Mouse (Mus musculus) frontal cortex, adult 2 months (tissue): Measurements from ENCODE around the gene Myh10. TPM values are rescaled to one million over a fixed set of nuclear protein-coding genes. Genes with fewer than 3 reads are reported as not detected.

Experiments
- DNase-seq, 2 experiments: peaks; one replicate each; pipeline ENCODE4 v3.0.0; 2022; ENCODE audit warnings: low spot score in 1 of 2; ENCODE audit errors: extremely low spot score in 1 of 2
- polyA plus RNA-seq: library from polyadenylated mRNA; depleted of rRNA; stranded (reverse); fragments of >200 nt; gene quantifications from 2 replicates; pipeline ENCODE4 v1.2.3, GENCODE M21; 2012; rRNA removed

Gene Myh10
- 137 and 141 TPM in 2 replicates for polyA plus RNA-seq

DNA sequence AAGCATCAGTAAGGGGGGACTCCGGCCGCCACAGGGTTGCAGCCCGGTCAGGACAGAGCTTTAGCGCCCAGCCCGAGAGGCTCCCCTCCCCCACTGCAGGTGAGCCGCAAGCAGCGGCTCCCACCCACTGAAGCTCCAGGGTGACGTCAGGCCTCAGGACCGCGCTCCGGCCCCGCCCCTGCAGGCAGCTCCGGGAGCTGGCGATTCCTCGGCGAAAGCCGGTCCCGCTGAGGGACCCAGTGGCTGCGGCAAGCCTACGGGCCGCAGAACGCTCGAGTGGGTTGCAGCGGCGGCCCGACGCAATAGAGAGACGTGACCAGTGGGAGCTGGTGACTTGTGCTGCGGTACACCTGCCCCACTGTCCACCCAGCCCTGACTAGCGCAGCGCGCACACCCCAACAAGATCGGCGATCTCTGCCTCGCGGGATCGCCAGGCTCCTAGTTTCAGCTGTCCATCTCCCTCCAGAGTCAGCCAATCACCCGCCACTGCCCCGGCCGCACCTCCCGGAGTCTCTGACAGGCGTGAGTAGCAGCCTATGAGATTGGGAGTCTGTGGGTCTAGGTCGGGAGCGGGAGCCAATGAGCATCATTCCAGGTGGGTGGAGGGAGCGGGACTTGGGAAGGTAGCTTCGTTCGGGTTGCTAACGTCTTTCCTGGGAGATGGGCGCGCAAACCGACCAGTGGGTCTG lies at the start of gene Myh10:
Myh10 (plus strand) TSS at position 239 of the 689 bp plus-strand sequence.
- DNase-seq = peak; percentile 99

DNA sequence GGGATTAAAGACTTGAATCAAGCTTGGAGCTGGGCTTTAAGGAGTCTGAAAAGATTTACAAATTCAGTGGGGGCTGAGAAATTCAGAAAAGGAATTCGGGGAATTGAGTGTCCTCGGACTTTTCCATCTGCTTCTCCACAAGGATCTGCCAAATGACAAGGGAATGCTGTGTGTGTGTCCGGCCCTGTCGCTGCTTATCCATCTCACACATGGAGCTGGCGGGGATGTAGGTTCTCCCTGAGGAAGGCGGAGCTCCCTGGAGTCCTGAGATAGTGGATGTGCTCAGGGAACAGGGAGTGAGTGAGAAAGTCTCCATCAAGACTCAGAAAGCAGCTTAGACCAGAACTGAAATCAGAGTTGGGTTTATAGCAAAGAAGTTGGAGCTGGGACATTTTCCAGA lies 46.6 kb upstream of the Myh10 start:
- no peak for DNase-seq

DNA sequence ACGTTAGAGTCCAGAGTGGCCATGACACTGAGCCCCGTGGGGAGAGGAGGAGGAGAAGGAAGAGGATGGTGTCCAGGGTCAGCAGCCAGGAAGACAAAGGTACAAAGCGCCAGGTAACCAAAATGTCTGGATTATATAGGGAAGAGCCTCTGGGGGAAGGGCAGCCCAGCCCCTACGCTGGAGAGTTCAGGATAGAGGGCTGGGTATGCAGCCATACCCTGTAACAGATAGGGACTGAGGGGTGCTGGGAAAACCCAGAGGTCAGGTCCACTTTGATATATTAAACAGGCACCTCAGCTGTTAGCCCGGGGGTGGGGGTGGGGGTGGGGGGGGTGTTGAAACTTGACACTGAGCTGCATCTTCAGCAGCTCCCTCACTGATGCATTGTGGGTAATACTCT lies 43.6 kb upstream of the Myh10 start:
- DNase-seq = no peak

- DNase-seq = peak; percentile 32 to 58
Observed at GRCm38 (mm10) chr11:68648385-68649148, 42.8 kb upstream of the Myh10 start.

DNA sequence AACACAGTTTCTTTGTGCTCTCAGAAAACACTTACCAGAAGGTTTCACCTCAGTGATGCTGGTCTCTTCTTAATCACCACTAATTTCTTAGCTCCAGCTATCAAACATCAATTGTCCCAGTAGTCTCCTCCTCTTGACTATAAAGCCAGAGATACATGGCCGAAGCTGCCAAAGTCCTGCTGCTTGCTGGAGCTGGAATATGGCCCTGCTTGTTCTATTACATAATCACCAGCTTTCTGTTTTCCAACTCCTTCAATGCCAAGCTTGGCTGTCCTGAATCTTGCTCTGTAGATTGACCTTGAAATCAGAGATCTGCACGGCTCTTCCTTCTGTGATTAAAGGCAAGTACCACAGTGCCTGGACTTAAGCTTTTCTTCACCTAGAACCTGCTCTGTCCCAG lies 39.8 kb upstream of the Myh10 start:
- DNase-seq = no peak

DNA sequence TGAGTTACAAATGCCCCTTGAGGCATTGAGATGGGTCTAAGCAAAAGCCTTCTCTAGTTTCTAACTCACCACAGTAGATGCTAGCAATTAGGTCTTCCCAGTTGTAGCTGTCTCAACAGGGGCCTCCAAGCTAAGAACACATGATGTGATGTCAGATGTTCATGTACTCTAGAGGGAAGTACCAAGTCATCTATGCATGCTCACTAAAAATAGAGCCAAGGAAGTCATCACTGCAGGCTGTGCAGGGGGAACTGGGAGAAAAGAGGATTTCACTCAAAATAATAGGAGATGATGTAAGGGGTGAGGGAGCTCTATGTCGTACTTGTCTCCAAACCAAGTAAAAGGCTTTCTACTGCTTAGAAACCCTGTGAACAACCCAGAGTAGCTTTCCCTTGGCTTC lies 35.8 kb upstream of the Myh10 start:
- DNase-seq = peak in 1 of 2 experiments; percentile 41

DNA sequence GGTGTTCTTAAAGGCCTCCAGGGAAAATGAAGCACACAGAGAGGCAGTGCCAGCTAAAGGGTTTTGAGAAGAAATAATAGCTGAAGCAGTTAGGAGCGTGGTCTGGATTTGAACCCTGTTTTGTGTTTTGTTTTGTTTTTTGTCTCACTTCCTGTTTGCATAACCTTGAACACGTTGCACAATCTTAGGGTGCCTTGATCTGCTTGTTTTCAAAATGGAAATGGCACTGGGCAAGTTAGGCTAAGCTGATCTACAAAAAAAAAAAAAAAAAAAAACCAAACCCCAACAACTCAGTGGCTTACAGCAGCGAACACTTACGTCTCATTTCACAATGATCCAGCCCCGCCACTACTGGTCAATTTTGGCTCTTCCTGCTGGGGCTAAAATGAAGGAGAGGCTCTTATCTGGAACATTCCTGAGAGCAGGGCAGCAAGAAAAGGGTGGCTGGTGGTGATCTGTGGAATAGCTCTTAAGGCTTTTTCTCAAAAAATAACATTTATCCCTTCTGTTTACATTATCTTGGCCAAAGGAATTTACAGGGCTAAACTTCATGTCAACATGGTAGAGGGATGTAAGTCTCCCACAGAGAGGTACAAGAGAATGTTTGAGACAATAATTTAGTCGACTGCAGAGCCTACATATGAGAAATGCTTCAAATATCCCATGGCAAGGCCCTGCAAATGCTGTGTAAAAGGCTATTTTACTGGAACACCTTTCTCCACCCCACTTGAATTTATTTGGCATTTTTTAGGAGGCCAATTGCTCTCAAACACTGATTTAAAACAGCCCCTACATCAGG lies 34.3 kb upstream of the Myh10 start:
- no peak for DNase-seq

DNA sequence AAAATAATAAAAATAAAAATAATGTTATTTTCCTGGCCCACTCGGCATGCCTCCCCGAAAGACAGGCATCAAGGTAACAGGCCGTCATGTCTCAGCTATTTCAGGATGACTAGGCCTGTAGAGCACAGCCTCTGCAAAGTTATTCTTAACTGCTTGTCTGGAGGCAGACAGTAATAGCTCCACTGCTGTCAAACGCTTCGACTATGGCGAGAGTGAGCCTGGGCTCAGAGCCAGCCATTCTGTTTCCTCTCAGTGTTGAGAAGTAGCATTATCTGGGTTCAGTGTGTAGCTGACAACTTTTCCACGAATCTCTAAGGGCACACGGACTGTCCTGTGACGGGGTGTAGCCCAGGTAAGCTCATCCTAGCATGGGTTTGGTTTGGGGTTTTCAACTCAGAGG lies 33.5 kb upstream of the Myh10 start:
- peak; percentile 95 for DNase-seq

- DNase-seq = no peak
Observed at GRCm38 (mm10) chr11:68665331-68665730, 26.0 kb upstream of the Myh10 start.

GRCm38 (mm10) chr11:68666210-68666609 lies 25.1 kb upstream of the Myh10 start:
- DNase-seq = no peak

GRCm38 (mm10) chr11:68672270-68672970 lies 18.9 kb upstream of the Myh10 start:
- DNase-seq = no peak

DNA sequence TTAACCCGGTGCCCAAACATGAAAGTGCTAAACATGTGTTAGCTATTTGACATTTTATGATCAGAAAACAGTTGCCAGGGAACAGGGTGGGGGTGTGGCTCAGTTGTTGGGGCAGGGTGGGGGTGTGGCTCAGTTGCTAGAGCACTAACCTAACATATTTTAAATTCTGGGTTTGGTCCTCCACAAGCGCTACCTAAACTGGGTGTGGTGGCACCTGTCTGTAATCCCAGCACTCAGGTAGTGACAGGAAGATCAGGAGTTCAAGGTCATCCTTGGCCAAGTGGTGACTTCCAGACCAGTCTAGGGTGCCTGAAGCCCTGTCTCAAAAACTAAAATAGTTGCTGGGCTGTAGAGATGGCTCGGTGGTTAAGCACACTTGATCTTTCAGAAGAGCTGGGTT lies 17.3 kb upstream of the Myh10 start:
- no peak for DNase-seq

- no peak for DNase-seq
Observed at GRCm38 (mm10) chr11:68674643-68675042, 16.7 kb upstream of the Myh10 start.

GRCm38 (mm10) chr11:68675274-68675673 lies 16.1 kb upstream of the Myh10 start:
- peak; percentile 77 to 78 for DNase-seq

DNA sequence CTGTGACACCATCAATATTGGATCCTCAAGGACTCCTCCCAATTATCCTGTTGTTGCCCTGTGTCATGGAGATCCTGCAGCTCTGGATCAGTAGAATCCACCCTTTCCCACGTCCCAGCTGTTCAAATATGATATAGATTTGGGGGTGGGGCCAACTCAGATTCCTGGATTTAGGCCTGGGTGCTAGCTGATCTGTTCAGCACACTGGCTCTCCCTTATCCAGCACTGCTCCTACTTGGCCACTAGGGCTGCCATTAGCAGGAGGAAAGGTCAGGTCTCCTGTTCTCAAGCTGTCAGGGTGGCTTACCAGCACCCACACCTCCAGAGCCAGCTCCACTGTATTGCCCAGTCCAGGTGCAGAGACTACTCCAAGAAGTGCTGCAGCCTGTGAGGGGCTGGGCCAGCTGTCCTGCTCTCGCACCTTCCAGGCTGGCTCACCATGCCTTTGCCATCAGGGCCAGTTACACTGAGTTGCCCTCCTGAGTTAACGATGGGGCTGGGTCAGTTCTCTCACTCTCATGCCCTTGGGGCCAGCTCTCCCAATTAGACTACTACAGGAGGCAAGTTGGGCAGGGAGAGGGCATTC lies 10.0 kb upstream of the Myh10 start:
- DNase-seq = no peak

GRCm38 (mm10) chr11:68682136-68682806 lies 9.1 kb upstream of the Myh10 start:
- no peak for DNase-seq

- no peak for DNase-seq
Observed at GRCm38 (mm10) chr11:68686001-68686400, 5.4 kb upstream of the Myh10 start.

GRCm38 (mm10) chr11:68689304-68689703 lies 2.1 kb upstream of the Myh10 start:
- no peak for DNase-seq

DNA sequence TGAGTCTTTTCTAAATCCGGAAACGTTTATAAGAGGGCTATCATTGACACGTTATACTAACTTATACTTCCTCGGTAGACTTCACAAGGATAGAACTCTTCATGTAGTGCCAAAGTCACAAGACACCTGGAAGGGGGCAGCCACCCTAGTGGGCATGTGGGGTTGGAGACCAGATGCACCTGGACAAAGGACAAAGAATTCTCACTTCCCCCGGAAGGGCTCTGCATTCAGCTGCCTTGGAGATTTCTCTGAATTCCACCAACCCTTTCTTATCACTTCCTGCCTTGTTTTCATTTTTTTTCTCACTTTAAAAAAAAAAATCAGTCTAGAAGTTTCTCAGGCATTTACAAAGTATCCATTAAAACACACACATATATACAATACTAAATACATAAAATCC lies 894 bp upstream of the Myh10 start:
- no peak for DNase-seq
